Mouse (Mus musculus) hindlimb bud, embryonic 11.5 days (tissue): ENCODE measurements at regions not wholly inside any gene's neighbourhood (a gene's known extent, or its start where the extent isn't known, plus 50 kb on each side); places are given as distances from the start of the nearest gene placed in this dataset.
A peak's percentile ranks its signal among the peaks of the same experiment; 100 is the strongest.
"Not testable (repeated sequence)": the region's sequence is repeated elsewhere in the genome, so short reads cannot be mapped to it uniquely, and the experiment has no call there.

Source experiments
- DNase-seq: peaks from one replicate; pipeline ENCODE4 v3.0.0-alpha.2; 2012; ENCODE audit warnings: low read depth, low spot score; ENCODE audit errors: extremely low spot score

DNA sequence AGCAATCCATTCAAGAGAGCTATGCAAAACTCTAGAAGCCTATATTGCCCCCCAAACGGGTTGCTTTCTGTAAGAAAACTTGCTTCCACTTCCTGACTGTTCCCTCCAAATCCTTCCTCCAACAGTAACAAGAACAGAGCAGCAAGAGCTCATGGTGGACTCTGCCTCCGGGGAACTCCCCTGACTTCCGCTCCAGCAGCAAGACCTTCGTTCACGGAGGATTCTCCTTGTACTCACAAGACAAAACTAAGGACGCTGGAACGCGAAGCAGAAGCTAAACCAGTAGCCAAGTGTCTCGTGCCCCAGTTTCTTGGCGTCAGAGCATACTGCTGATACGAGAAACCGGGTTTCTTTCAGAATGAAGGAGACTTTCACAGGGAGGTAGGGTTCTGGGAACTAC, 50.7 kb downstream of the H2al2a start:
- no peak for DNase-seq

DNA sequence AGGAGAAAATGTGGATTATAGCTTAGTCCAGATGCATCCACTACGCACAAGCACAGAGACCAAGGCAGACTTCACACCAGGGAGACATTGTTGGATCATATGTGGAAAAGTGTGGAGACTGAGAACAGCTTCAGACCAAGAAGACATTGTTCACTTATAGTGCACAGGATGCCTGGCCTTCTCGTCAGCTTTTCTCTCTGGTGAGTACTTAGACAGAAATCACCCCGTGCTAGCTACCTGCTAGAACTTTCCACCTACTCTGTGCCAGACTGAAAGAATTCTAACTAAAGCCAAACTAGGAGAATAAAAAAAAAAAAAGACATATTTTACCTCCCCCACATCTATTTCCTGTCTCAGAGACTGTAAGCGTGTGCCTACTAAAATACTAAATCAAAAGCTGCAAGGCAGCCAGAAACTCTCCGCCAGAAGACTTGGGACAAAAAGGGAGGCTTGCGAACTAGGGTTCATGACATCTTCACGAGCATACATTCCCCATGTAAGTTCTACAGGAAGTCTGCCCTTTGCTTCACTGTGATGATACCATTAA, 51.3 kb downstream of the H2al2a start:
- no peak for DNase-seq

DNA sequence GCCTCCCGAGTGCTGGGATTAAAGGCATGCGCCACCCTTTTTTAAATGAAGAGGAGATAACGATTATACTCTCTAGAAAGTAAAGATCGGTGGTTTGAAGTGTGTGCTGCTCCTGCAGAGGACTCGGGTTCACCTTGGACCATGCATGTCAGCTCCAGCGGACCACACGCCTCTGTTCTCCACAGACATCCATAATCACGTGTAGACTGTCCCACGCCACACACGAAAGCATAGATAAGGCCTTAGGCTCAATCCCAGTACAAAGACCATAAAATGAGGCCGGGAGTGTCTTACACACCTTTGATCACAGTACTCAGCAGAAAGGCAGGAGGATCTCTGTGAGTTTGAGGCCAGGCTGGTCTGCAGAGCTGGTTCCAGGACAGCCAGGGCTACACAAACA, 53.3 kb downstream of the H2al2a start:
- DNase-seq: no peak

DNA sequence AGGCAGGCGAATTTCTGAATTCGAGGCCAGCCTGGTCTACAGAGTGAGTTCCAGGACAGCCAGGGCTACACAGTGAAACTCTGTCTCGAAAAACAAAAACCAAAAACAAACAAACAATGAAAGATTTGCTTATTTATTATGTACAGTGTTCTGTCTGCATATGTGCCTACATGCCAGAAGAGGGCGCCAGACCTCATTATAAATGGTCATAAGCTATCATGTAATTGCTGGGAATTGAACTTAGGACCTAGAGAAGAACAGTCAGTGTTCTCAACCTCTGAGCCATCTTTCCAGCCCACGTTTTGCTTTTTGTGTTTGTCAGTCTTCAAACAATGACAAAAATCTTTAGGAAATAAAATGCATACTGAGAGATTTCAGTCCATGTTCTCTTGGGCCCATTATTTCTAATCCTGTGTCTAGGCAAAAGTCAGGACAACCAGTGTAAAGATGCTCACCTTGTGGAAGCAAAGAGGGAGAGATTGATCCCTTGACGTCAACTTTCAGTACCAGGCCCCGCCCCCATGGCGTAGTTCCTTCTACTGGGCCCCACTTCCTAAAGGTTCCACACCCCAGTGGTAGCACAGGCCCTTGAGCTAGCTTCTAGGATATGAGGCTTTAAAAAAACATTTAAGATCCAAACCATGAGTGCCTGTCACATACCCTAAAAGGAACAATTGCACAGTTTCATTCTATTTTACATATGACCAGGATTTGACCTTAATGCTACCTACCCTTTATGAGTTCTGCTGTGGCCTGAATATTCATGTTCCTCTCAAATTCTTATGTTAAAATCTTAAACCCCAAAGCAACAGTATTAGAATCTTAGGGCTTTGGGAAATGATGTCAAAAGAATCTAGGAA, 54.0 kb downstream of the H2al2a start:
- no peak for DNase-seq

DNA sequence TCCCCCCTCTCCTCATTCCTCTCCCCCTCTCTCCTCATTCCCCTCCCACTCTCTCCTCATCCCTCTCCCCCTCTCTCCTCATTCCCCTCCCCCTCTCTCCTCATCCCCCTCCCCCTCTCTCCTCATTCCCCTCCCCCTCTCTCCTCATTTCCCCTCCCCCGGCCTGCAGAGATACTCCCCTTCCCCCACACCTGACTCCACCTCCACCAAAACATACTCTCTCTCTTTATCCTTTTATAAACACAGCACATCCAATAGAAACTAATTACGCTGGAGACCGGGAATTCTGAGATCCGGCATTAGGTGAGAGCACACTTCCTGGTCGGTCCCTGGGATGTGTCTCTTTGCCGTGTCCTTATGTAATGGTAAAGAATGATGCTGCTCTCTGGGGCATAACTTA, 54.8 kb downstream of the H2al2a start:
- no peak for DNase-seq

DNA sequence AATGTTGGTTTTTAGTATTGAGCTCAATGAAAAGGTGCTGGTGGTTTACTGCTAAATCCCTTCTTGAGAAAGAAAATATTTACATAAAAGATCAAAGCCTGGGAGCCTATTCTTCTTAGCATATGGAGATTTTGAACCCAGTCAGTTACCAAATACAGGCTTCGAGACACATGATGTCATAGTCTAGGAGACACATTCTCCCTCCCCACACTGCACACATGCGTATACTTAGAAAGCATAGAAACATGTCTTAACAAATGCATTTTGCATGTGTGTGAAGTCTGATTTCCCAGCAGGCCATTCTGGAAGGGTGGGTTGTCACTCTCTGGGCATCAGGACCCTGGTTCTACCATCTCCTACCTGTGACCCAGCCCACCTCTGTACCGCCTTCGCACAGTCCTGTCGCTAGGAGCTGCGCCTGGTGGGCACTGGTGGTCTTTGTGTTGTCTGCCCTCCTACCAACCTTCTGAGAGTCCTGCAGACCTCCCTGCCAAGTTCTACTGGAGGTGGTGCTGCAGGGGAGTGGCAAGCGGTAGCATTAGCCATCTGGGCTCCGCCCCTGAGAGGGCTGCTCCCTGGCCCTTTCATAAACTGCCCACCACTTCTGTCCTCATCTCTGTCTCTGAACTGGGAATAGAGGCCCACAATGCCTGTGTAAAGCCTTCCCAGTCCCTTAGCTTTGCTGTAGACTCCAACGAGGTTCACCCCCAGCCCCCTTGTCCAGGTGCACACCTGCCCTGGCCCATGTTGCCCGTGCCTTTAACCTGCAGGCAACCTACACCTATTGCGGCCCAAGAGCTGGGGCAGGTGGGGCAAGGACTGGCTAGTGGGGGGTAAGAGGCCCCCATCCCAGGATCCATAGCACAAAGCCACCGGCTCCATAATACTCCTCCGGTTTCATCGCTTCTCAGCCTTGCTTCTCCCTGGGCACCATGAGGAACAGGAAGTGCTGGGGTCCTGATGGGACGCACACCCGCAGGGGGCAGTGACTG, 56.6 kb downstream of the H2al2a start:
- not testable (repeated sequence) for DNase-seq

DNA sequence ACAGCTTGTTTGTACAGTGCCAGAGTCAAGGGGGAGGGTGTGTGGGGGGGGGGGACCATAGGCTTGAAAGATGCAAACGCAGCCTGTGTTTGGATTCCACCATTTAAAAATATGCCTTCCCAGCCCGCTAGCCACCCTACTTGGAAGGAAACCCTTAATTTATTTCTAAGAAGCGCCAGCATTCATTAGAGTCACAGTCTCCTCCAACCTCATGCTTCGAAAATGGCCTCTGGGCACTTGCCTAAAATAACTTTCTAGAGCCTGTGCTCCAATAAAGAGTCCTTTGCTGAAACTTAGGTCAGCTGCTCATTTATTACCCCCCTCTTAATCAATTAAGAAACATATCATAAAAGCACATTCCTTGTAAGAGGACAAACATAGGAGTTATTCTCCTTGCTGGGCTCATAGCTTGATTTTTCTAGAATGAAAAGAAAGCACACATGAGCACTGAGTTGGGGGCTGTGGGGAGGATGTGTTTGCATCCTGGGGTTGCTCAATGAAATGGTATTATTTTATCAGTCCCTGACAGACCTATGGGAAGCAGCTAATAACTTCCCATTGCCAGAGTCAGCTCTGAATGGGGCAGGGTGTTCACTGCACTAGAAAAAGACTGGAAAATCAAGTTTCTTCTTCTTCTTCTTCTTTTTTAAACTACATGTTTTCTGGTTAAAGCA, 57.4 kb downstream of the H2al2a start:
- DNase-seq: no peak

DNA sequence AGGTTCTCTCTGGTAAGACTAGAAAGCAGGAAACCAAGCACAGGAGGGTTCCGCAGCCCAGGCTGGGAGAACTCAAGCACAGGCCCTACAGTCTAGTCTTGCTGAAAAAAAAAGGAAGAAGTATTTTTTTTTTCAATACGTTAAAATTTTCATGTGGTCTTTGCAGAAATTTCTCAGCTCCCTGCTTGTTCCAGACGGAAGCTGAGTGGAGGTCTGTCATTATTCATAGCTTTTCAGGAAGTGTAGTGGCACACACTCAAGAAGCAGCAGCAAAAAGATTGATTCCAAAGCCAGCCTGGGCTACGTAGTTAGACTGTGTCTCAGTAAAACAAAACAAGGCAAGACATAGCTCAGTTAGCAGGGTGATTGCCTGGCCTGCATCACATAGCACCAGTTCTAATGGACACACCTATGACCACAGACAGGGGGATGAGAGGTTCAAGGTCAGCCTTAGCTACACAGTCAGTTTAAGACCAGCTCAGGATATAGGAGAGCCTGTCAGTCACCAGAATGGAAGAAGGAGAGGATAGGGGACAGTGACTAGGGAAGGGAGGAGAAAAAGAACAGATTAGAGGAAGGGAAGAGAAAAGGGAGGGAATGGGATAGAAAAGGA, 60.1 kb downstream of the H2al2a start:
- no peak for DNase-seq

DNA sequence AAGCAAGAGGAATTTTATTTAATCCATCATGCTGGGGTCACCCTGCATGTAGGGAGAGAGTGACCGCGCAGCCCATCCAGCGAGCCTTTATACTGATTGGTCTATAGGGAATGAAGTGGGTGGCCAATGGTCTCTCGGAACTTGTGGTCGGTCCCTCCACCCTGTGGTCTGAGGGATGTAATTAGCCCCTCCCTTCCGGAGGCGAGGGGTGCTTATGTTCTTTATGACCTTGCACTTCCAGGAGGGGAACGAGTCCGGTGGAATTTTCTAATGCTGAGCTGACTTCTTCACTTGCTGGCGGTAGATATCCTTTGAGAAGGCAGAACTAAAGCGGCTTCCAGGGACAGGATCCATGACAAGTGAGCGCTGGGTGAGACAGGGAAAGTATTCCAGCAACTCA, 60.8 kb downstream of the H2al2a start:
- no peak for DNase-seq

DNA sequence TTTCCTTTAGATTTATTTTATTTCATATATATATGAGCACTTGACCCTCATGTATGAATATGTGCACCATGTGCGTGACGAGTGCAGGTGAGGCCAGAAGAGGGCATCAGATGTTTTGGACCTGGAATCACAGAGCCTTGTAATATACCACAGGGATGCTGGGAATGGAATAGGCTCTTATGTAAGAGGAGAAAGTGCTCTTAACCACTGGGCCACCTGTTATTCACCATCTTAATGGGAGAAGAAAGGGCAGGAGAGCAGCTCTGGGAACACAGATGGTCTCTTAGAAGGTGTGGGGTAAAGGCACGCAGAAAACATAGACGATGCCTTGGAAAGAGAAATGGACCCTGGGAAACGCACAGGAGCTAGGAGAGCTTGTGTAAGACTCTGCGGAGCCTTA, 61.3 kb downstream of the H2al2a start:
- no peak for DNase-seq

DNA sequence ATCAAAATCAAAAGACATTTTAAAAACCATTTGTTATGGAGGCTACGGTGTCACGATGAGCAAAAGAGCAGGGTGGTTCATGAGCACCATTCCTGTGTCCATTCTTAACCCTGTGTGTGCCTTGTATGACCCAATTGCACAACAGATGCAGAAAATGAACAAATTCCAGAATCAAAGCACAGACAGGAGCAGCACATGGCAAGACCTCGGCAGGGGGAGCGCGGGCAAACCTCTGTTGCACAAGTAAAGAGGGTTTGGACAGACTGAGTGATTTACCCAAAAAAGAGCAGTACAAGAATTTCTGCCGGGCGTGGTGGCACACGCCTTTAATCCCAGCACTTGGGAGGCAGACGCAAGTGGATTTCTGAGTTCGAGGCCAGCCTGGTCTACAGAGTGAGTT, 62.1 kb downstream of the H2al2a start:
- DNase-seq: no peak

DNA sequence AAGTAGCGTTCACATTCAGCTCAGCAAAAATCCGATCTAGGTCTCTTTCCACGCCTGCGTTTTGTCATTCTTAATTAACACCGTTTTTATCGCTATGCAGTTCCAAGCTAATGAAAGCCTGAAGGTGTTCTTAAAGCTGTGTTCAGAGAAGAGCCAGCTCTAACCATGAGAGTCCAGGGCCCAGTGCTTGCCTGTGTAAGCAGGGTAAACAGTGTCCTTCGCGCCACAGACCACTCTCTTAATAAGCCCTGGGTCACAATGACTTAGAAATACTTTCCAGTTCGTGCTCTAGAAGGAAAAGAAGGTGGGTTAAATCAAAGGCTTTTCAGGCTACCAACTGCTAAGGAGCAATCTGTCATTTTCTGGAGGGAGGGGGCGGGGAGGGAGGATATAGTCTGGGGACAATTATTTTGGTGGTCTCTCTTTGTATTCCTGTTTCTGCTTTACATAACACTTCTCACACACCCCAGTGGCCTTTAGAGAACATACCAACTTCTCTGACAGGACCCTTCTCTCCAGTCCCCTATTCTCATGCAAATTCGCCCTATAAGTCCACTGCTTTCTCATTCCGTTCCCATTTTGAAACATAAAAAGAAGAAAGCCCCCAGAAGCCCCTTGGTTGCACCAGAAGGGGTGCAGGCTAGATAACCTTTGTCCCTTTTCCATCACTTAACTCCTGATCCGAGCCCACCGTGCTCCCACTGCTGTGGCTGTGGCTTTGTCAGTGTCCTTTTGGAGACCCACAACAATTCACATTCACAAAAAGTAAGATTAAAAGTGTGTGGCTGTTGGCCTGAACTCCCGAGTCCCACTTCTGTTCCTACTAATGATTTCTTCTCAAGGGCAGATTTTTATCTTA, 63.6 kb downstream of the H2al2a start:
- peak; percentile 6 for DNase-seq

DNA sequence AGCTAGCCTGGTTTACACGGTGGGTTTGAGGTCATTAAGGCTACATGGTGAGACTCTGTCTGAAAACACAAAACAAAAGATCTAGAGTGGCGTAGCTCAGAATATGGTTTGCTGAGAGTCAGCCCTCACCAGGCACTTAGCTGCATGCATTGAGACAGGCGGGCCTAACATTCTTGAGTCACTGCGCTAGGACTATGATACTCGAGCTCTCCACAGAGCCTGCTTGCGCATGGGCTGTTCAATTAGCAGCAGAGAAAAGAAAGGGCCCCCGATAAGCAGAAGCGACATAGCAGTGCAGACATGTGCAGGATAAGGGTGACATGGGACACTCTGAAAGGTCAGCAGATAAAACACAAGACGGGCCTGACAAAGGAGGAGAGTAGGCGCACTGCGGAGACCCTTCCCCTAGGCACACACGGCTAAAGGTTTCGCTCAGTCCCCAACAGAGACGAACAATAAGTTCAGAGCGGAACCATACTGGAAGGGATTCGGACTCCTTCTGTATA, 64.3 kb downstream of the H2al2a start:
- DNase-seq: no peak

DNA sequence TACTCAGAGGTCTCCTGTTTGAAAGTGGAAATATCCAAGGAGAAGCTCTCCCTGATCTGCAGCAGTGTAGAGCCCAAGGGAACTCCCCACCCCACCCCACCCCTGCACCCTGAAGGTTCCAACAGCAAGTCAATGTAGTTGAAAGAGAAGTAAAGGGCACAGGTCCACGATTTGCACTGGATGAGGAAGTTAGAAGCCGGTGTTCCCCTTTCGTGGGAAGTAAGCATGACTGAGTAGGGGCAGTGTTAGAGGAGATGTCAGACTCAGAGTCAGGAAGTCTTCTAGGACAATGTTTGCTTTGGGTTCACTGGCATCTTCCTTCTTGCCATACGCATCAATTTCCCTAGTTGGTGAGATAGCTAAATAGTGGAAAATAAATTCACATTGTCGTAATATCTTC, 64.9 kb downstream of the H2al2a start:
- DNase-seq: no peak

DNA sequence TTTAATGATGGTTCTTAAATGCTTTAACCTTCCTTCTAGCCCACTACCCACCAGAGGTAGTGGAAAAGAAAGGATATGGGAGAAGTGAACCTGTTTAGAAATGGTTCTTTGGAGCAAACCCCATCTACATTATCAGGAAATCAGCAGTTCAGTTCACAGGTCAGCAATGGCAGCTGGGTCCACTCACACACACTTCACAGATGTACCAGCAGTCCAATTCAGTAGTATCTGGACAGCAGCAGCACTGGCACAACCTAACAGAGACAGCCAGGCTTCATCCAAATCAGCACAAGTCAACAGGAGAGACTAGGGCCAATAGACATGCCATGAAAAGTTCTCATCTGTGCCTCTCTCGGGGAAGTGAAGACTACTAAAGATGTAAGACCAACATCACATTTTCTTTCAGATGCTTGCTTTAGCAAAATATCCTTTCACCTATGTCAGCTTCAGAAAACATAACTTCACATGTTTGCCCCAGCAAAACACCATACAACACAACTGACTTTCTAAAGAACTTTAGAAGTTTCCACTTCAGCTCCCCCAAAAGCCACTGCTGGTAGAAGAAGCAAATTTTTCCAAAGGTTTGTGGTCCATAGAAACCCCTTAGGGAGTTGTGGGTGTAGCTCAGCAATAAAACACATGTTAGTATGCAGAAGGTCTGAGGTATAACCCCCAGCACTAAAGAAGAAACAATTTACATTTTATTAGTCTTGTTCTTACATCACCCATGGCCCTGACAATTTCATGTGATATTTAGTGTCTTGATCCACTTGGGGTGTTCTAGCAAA, 77.7 kb downstream of the H2al2a start:
- DNase-seq: no peak

DNA sequence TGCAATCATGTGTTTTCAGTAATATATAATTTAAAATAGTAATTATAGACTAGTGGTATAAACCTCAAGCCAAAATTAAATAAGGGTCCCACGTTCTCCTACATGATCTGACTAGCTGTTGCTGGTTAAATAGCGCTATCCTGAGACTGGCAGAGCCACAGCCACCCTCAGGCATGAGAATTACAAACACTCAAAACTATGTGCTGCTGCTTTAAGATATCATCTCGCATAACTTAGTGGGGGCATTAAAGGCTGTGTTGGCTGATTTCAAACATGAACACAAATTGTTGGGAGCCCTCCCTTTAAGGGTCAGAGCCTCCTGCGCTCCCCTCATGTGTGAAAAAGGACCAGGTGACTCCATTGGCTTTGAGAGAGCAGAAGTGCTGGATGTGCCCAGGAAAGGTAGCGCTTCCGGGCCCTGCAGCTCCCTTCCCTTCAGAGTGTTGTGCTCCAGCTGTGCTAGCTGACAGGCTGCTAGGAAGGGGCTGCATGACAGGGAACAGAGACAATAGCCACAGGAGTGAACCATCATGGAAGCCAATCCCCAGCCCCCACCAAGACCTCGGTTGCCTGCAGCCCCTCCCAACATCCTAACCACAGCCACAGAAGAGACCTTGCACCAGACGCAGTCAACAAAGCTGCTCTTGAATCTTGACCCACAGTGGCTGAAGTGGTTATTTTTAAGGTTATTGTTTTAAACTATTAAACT, 79.4 kb downstream of the H2al2a start:
- DNase-seq: no peak

DNA sequence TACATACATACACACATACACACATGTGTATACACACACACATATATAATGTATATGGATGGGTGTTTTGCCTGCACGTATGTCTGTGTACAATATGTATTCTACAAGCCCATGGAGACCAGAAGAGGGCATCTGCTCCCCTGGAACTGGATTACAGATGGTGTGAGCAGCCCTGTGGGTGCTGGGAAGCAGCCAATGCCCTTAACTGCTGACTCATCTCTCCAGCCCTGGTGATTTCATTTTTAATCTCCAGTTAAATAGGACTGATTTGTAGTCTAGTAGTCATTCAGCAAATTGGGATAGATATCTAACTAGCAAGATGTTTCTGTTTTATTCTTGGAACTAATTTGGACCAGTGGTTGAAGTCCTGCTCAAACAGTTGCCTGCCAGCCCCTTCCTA, 94.1 kb downstream of the H2al2a start:
- no peak for DNase-seq

DNA sequence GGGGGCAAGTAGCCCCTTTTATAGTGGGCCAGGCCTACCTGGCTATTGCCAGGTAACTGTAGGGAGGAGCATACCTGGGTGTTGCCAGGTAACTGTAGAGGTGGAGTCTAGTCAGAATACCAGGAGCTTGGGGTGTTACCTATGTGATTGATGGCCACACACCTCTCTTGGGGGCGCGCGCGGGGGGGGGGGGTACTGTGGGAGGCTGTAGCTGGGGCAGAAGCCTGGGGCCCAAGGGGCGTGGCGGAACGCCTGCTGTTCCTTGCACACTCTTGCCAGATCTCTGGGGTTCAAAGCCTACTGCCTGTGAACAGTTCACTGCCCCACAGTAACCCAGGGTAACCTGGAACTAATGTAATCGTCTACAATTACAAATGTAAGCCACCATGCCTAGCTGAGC, 96.6 kb downstream of the H2al2a start:
- no peak for DNase-seq
